Mouse (Mus musculus): ENCODE results near the gene Gm3127.
"Not testable (repeated sequence)": the region's sequence is repeated elsewhere in the genome, so short reads cannot be mapped to it uniquely, and the experiment has no call there.

- TF ChIP-seq CTCF (IDR thresholded peaks at IDR 0.05 in 2 of 3, conservative IDR thresholded peaks at IDR 0.05 in 1 of 3; ENCODE audit: control insufficient read depth in 1 of 3, insufficient read depth in 1 of 3, low read depth in 2 of 3, low read length in 3 of 3, poor library complexity in 1 of 3, severe bottlenecking in 1 of 3); POLR2AphosphoS5 (IDR thresholded peaks at IDR 0.05; ENCODE audit: borderline replicate concordance, low read depth, low read length); POLR2AphosphoS2 (IDR thresholded peaks at IDR 0.05; ENCODE audit: low read length); MEF2A (IDR thresholded peaks at IDR 0.05; ENCODE audit: extremely low read depth, insufficient replicate concordance, low read depth, low read length, poor library complexity, severe bottlenecking): not testable (repeated sequence)
These were observed at the start of gene Gm3127 for GRCm38 (mm10) chr14:4164730-4165129.
